Mouse (Mus musculus): ENCODE data around the gene Slc17a7. TPM values are rescaled to one million over a fixed set of nuclear protein-coding genes. Genes with fewer than 3 reads are reported as not detected.

The Slc17a7 gene
- polyA plus RNA-seq, 1 experiment from 2014 or later, result 0.56 TPM

DNA sequence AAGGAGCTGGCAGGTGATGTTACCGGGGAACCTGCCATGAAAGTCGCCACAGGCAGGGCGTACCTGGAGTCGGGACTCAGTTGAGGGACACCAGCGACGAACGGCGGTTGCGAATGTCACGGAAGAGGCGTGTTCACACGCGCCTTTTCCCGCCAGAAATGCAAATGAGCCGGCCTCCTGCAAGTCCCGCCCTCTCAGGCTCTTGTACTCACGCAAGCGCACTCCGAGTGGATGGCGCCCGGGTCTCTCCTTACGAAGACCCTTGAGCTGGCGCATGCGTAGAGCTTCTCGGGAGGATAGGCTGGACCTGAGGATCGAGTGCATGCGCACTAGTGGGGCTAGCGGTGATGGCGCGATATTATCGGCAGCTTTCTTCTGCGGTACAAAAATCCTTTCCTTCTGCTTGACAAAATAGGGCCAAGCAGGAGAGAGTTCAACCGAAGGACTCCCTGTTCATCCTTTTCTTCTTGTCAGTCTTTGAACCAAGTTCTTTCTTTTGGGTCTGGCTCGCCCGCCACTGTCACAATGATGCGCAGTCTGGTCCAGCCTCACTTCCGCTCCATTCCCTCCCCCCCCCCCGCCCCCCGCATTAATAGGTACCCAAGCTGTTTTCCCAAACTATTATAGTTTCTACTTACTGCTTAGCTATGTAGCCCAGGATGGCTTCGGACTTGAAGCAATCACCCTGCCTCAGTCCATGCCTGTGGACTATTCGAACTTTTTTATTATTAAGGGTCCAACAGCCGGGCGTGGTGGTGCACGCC is 40.8 kb downstream of the Slc17a7 start, which contains the start of gene Ccdc155:
TSS of gene Ccdc155 (minus strand) at position 513 of the 764 bp plus-strand sequence.
- H3K27ac ChIP-seq (ENCODE audit: low read length), result no peak within 1 kb of the TSS
- peak within 1 kb of the TSS; percentile 53 for H3K4me2 ChIP-seq (replicated peaks; ENCODE audit: low read depth, low read length)
- peak; percentile 98 for ATAC-seq
- TF ChIP-seq CTCF (IDR thresholded peaks at IDR 0.05) (no peak), EP300 (IDR thresholded peaks at IDR 0.05) (no peak)
- peak; percentile 97 for DNase-seq (ENCODE audit: low spot score)
- 6% methylated on average over 41 of the region's 44 CpGs for WGBS
- no peaks in the 10 kb centered on the region for H3K9me3 ChIP-seq (ENCODE audit: low read length)
- H3K4me1 ChIP-seq (ENCODE audit: insufficient read depth, low read depth, low read length), result no peaks in the 10 kb centered on the region
- peak within 1 kb of the TSS; percentile 33 for H3K4me3 ChIP-seq (ENCODE audit: low read depth, low read length)
- no peaks in the 10 kb centered on the region for H3K27me3 ChIP-seq (replicated peaks; ENCODE audit: insufficient read depth, low read length)
- H3K9ac ChIP-seq (replicated peaks; ENCODE audit: low read depth), result no peak within 1 kb of the TSS
- no peaks in the 10 kb centered on the region for H3K36me3 ChIP-seq (ENCODE audit: insufficient read depth, low read length)

DNA sequence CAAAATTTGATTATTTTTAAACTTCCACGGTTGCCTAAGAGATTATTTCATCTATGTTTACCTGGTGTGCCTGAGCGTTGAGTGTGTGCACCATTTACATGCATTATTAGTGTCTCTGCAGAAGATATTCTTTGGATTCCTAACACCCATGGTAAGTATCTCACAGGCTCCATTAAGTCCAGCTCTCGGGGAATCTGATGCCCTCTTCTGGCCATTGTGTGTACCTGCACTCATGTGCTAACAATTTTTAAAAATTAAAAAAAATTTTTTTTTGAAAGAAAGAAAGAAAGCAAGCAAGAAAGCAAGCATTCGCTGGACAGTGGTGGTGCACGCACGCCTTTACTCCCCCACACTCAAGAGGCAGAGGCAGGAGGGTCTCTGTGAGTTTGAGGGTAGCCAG is 44.5 kb downstream of the Slc17a7 start:
- no peak overlapping the region for H3K4me3 ChIP-seq (ENCODE audit: low read depth, low read length)
- no peak overlapping the region for H3K4me2 ChIP-seq (replicated peaks; ENCODE audit: low read depth, low read length)
- peaks cover 4% of the 10 kb centered on the region; the same call in 1 of the 2 replicates for H3K27me3 ChIP-seq (replicated peaks; ENCODE audit: insufficient read depth, low read length)
- TF ChIP-seq EP300 (IDR thresholded peaks at IDR 0.05) (no peak), CTCF (IDR thresholded peaks at IDR 0.05) (no peak)
- no peaks in the 10 kb centered on the region; the same call in 1 of the 2 replicates for H3K4me1 ChIP-seq (ENCODE audit: insufficient read depth, low read depth, low read length)
- ATAC-seq (no peak), DNase-seq (ENCODE audit: low spot score) (no peak)
- WGBS, result 71% methylated on average over 6 of the region's 6 CpGs
- no peak overlapping the region for H3K9ac ChIP-seq (replicated peaks; ENCODE audit: low read depth)
- H3K9me3 ChIP-seq (ENCODE audit: low read length), result no peaks in the 10 kb centered on the region
- no peak overlapping the region for H3K27ac ChIP-seq (ENCODE audit: low read length)
- no peaks in the 10 kb centered on the region for H3K36me3 ChIP-seq (ENCODE audit: insufficient read depth, low read length)

DNA sequence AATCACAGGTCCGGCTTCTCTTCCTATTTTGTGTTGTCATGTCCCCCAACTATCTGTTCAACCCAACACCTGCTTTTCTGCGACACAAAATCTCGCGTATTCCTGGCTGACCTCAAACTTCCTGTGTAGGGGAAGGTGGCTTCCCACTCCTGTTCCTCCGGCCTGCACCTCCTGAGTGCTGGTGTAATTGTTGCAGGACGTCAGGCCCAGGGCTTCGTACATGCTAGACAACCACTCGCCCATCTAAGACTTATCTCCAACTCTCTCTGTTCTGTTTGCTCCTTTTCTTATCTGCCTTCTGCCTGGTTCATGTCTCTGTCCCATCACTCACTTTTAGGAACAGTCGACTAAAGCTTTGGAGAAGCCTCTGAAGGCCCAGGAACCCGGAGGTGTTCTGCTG is 47.3 kb downstream of the Slc17a7 start:
- H3K9ac ChIP-seq (replicated peaks; ENCODE audit: low read depth), result no peak overlapping the region
- no peak overlapping the region for H3K4me3 ChIP-seq (ENCODE audit: low read depth, low read length)
- H3K27ac ChIP-seq (ENCODE audit: low read length), result no peak overlapping the region
- no peaks in the 10 kb centered on the region for H3K36me3 ChIP-seq (ENCODE audit: insufficient read depth, low read length)
- no peaks in the 10 kb centered on the region for H3K9me3 ChIP-seq (ENCODE audit: low read length)
- no peak for TF ChIP-seq EP300 (IDR thresholded peaks at IDR 0.05)
- no peak for TF ChIP-seq CTCF (IDR thresholded peaks at IDR 0.05)
- peaks cover 4% of the 10 kb centered on the region; the same call in 1 of the 2 replicates for H3K27me3 ChIP-seq (replicated peaks; ENCODE audit: insufficient read depth, low read length)
- DNase-seq (ENCODE audit: low spot score) (no peak), ATAC-seq (no peak)
- no peak overlapping the region for H3K4me2 ChIP-seq (replicated peaks; ENCODE audit: low read depth, low read length)
- 42% methylated on average over 10 of the region's 10 CpGs for WGBS
- no peaks in the 10 kb centered on the region; the same call in 1 of the 2 replicates for H3K4me1 ChIP-seq (ENCODE audit: insufficient read depth, low read depth, low read length)

DNA sequence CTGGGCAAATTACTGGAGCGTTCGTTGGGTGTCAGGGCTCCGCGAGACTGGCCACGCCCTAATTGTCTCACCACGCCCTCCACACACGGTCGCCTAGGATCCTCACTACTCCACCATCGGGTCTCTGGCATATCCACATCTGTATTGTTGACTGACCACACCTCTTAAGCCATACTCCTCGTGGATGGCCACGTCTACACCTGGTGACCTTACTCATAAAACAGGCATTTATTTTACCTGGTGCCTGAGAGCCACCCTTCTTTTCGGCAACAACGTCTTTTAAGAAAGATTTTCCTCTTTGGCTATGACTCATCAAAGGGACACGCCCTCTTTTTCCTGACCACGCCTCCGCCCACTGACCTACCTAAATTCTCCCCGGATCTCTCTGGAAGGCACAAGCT is 48.1 kb downstream of the Slc17a7 start, which contains the start of gene Dkkl1:
TSS of gene Dkkl1 (minus strand) at position 297 of the 401 bp plus-strand sequence.
- Histone ChIP-seq H3K9ac (replicated peaks; ENCODE audit: low read depth) (no peak within 1 kb of the TSS), H3K27ac (ENCODE audit: low read length) (no peak within 1 kb of the TSS), H3K4me2 (replicated peaks; ENCODE audit: low read depth, low read length) (peak within 1 kb of the TSS; percentile 36), H3K4me3 (ENCODE audit: low read depth, low read length) (no peak within 1 kb of the TSS), H3K9me3 (ENCODE audit: low read length) (no peaks in the 10 kb centered on the region), H3K4me1 (ENCODE audit: insufficient read depth, low read depth, low read length) (peaks cover 1% of the 10 kb centered on the region), H3K36me3 (ENCODE audit: insufficient read depth, low read length) (no peaks in the 10 kb centered on the region), H3K27me3 (replicated peaks; ENCODE audit: insufficient read depth, low read length) (peaks cover 4% of the 10 kb centered on the region; the same call in 1 of the 2 replicates)
- TF ChIP-seq EP300 (IDR thresholded peaks at IDR 0.05), result no peak
- no peak for TF ChIP-seq CTCF (IDR thresholded peaks at IDR 0.05)
- 3% methylated on average over 17 of the region's 17 CpGs for WGBS
- ATAC-seq (peak; percentile 30), DNase-seq (ENCODE audit: low spot score) (peak; percentile 32)

DNA sequence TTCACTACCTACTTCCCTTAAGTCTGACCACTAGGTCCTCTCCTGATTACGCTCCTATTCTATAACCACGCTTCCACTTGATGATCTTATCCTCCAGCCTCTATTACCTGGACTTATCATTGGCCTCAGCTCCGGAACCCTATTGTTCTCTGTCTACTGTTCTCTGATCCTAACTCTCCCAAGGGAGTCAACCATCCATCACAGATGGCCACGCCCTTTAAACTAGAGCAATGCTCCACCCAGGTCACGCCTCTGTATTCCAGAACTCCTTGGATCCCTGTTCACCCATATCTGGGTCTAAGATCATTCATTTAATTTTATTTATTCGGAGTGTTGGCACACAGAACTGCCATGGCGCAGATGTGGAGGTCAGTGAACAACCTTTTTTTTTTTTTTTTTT is 48.6 kb downstream of the Slc17a7 start:
- TF ChIP-seq EP300 (IDR thresholded peaks at IDR 0.05) (no peak), CTCF (IDR thresholded peaks at IDR 0.05) (no peak)
- peaks cover 4% of the 10 kb centered on the region for H3K4me1 ChIP-seq (ENCODE audit: insufficient read depth, low read depth, low read length)
- H3K36me3 ChIP-seq (ENCODE audit: insufficient read depth, low read length), result no peaks in the 10 kb centered on the region
- 72% methylated on average over 7 of the region's 7 CpGs for WGBS
- H3K27ac ChIP-seq (ENCODE audit: low read length), result no peak overlapping the region
- no peak for ATAC-seq
- peaks cover 4% of the 10 kb centered on the region; the same call in 1 of the 2 replicates for H3K27me3 ChIP-seq (replicated peaks; ENCODE audit: insufficient read depth, low read length)
- no peaks in the 10 kb centered on the region for H3K9me3 ChIP-seq (ENCODE audit: low read length)
- H3K4me3 ChIP-seq (ENCODE audit: low read depth, low read length), result no peak overlapping the region
- no peak for DNase-seq (ENCODE audit: low spot score)
- H3K4me2 ChIP-seq (replicated peaks; ENCODE audit: low read depth, low read length), result no peak overlapping the region
- H3K9ac ChIP-seq (replicated peaks; ENCODE audit: low read depth), result no peak overlapping the region

DNA sequence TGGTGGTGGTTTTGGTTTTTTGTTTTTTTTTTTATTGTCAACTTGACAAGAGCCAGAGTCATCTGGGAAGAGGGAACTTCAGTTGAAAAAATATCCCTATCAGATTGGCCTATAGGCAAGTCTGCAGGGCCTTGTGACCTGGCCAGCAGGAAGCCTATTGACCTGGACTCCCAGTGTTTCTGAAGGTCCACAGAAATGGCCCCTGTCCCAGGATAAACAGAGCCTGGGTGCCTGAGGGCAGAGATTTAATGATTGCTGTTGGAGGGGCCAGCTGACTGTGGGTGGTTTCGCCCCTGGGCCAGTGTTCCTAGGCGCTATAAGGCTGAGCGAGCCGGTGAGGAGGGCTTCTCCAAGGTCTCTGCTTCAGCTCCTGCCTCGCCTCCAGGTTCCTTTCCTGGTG is 50.0 kb downstream of the Slc17a7 start:
- H3K9me3 ChIP-seq (ENCODE audit: low read length), result no peaks in the 10 kb centered on the region
- H3K36me3 ChIP-seq (ENCODE audit: insufficient read depth, low read length), result no peaks in the 10 kb centered on the region
- H3K4me2 ChIP-seq (replicated peaks; ENCODE audit: low read depth, low read length), result no peak overlapping the region
- peaks cover 4% of the 10 kb centered on the region; the same call in 1 of the 2 replicates for H3K27me3 ChIP-seq (replicated peaks; ENCODE audit: insufficient read depth, low read length)
- DNase-seq (ENCODE audit: low spot score), result no peak
- H3K4me3 ChIP-seq (ENCODE audit: low read depth, low read length), result no peak overlapping the region
- H3K4me1 ChIP-seq (ENCODE audit: insufficient read depth, low read depth, low read length), result peaks cover 4% of the 10 kb centered on the region
- no peak overlapping the region for H3K27ac ChIP-seq (ENCODE audit: low read length)
- no peak overlapping the region for H3K9ac ChIP-seq (replicated peaks; ENCODE audit: low read depth)
- ATAC-seq, result no peak
- TF ChIP-seq CTCF (IDR thresholded peaks at IDR 0.05), result no peak
- no peak for TF ChIP-seq EP300 (IDR thresholded peaks at IDR 0.05)
- 68% methylated on average over 5 of the region's 5 CpGs for WGBS
